Mouse (Mus musculus): ENCODE measurements around the gene Snd1.

Snd1 gene

GRCm38 (mm10) chr6:28965264-28965663 is 490.3 kb downstream of the Snd1 start:
- DNase-seq (ENCODE audit: low spot score in 2 of 2), result no peak

- DNase-seq (ENCODE audit: low spot score in 2 of 2), result no peak
Measured at GRCm38 (mm10) chr6:28969615-28970014, 494.7 kb downstream of the Snd1 start.

- DNase-seq (ENCODE audit: low spot score in 2 of 2), result no peak
Measured at GRCm38 (mm10) chr6:28970711-28971110, 495.8 kb downstream of the Snd1 start.

- no peak for DNase-seq (ENCODE audit: low spot score in 2 of 2)
Measured at GRCm38 (mm10) chr6:28974498-28974897, 499.6 kb downstream of the Snd1 start.

GRCm38 (mm10) chr6:28975106-28975505 is 500.2 kb downstream of the Snd1 start:
- DNase-seq (ENCODE audit: low spot score in 2 of 2), result no peak

- DNase-seq (ENCODE audit: low spot score in 2 of 2), result no peak
Measured at GRCm38 (mm10) chr6:28978031-28978430, 503.1 kb downstream of the Snd1 start.

GRCm38 (mm10) chr6:28978881-28979280 is 503.9 kb downstream of the Snd1 start:
- DNase-seq (ENCODE audit: low spot score in 2 of 2), result no peak

GRCm38 (mm10) chr6:28979586-28979985 is 504.6 kb downstream of the Snd1 start:
- DNase-seq (ENCODE audit: low spot score in 2 of 2), result no peak

- no peak for DNase-seq (ENCODE audit: low spot score in 2 of 2)
Measured at GRCm38 (mm10) chr6:28980219-28980618, 505.3 kb downstream of the Snd1 start.

GRCm38 (mm10) chr6:28980750-28981584 is 506.0 kb downstream of the Snd1 start:
- DNase-seq (ENCODE audit: low spot score in 2 of 2), result no peak

- no peak for DNase-seq (ENCODE audit: low spot score in 2 of 2)
Measured at GRCm38 (mm10) chr6:28981585-28981948, 506.6 kb downstream of the Snd1 start.

GRCm38 (mm10) chr6:28981966-28982701 is 507.2 kb downstream of the Snd1 start:
- DNase-seq (ENCODE audit: low spot score in 2 of 2), result peak; percentile 16 to 67

- no peak for DNase-seq (ENCODE audit: low spot score in 2 of 2)
Measured at GRCm38 (mm10) chr6:28982817-28983216, 507.9 kb downstream of the Snd1 start.
